Mouse (Mus musculus) adrenal gland (tissue): ENCODE measurements around the gene Atf7ip.

Source experiments
- intact Hi-C: fragments of 180-260 bp; cut with DNase I; formaldehyde crosslinking; loops from one replicate; pipeline ENCODE4 v1.15.1; 2025

Atf7ip gene

GRCm38 (mm10) chr6:136633719-136634118 is 127.8 kb downstream of the Atf7ip start:
- intact Hi-C loops = no loop called here

GRCm38 (mm10) chr6:136634982-136635381 is 129.0 kb downstream of the Atf7ip start:
- intact Hi-C loops = no loop called here

- intact Hi-C loops = no loop called here
Observed at GRCm38 (mm10) chr6:136644171-136644570, 138.2 kb downstream of the Atf7ip start.

- intact Hi-C loops = no loop called here
Observed at GRCm38 (mm10) chr6:136645754-136646153, 139.8 kb downstream of the Atf7ip start.

- intact Hi-C loops = no loop called here
Observed at GRCm38 (mm10) chr6:136646207-136646606, 140.2 kb downstream of the Atf7ip start.

GRCm38 (mm10) chr6:136647455-136647861 is 141.5 kb downstream of the Atf7ip start:
- intact Hi-C loops = no loop called here

GRCm38 (mm10) chr6:136650664-136651063 is 144.7 kb downstream of the Atf7ip start:
- intact Hi-C loops = no loop called here

- intact Hi-C loops = no loop called here
Observed at GRCm38 (mm10) chr6:136653331-136653730, 147.4 kb downstream of the Atf7ip start.

- intact Hi-C loops = no loop called here
Observed at GRCm38 (mm10) chr6:136654470-136654869, 148.5 kb downstream of the Atf7ip start.

GRCm38 (mm10) chr6:136655786-136656185 is 149.8 kb downstream of the Atf7ip start:
- intact Hi-C loops = no loop called here

- intact Hi-C loops = no loop called here
Observed at GRCm38 (mm10) chr6:136658303-136658702, 152.3 kb downstream of the Atf7ip start.

- intact Hi-C loops = no loop called here
Observed at GRCm38 (mm10) chr6:136659226-136659625, 153.3 kb downstream of the Atf7ip start.
